Mouse (Mus musculus): ENCODE measurements at regions not wholly inside any gene's neighbourhood (a gene's known extent, or its start where the extent isn't known, plus 50 kb on each side); places are given as distances from the start of the nearest gene placed in this dataset.

GRCm38 (mm10) chr6:66478326-66478964 lies 56.7 kb upstream of the Mad2l1 start:
- 21% methylated on average over 4 of the region's 4 CpGs for WGBS
- no peak for DNase-seq (ENCODE audit: low read depth, low spot score)

- no peak for DNase-seq (ENCODE audit: low read depth, low spot score)
- 72% methylated on average over 5 of the region's 5 CpGs for WGBS
Measured at GRCm38 (mm10) chr6:66479576-66479975, 55.6 kb upstream of the Mad2l1 start.

DNA sequence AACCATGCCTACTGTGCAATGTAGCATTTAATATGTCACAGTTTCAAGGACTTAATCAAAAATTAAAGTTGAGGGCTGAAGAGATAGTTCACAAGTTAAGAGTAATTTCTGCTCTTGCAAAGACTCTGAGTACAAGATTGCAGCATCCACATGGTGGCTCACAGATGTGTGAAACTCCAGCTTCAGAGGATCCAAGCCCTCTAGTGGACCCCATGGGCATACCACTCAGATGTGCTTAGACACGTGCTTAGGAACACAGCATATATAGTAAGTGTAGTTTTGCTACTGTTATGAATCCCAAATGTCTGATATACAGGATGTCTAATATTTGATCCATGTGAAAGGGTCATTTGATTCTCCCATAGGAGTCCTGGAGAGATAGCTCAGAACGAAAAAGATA lies 55.0 kb upstream of the Mad2l1 start:
- DNase-seq (ENCODE audit: low read depth, low spot score), result no peak

GRCm38 (mm10) chr6:66482797-66483196 lies 52.4 kb upstream of the Mad2l1 start:
- WGBS, result 92% methylated on average over 3 of the region's 3 CpGs
- DNase-seq (ENCODE audit: low read depth, low spot score), result no peak

More for the DNA sequence above, 55.0 kb upstream of the Mad2l1 start:
- WGBS, result 61% methylated on average over 2 of the region's 2 CpGs

Measured in large intestine, adult 2 months (tissue).